25 mouse cellular contexts compared by ENCODE assay signal in the genomic region with DNA sequence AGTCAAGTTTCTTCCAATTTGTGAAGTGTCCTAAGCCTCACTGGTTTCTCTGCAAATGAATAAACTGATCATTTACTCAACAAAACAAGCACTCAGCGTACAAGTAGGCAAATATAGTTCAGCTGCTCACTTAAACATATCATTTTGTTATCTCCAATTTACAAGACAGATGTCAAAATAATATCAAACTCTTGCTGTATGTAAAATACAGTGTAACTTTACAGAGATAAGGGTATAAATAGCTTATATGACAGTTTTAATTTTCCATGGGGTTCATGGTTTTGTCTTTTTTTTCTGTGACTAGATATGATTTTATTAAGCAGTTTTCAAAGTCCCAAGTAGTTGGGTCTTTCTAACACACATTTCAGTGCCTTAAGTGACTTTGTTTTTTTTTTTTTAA. TPM values are rescaled to one million over a fixed set of nuclear protein-coding genes. Genes with fewer than 3 reads are reported as not detected.
DNase-seq lines count a peak whose midpoint lies in the region; ATAC-seq and TF ChIP-seq lines count a peak whose summit lies in the region.
"Had no signal": no experiment of that assay in that cellular context is flagged by ENCODE, and none has a peak within 500 bp of the region (broad histone marks: within the 10 kb centered on the region; RNA-seq: fewer than 3 reads in every experiment).

No protein-coding gene starts in this region.

- H3K9me3 ChIP-seq in heart, embryonic 13.5 days, result no peaks in the 10 kb centered on the region
- H3K9me3 ChIP-seq in liver, embryonic 14.5 days (ENCODE audit: control insufficient read depth, low read length), result no peaks in the 10 kb centered on the region
- H3K9me3 ChIP-seq in liver, embryonic 11.5 days (ENCODE audit: control insufficient read depth, low read length), result no peaks in the 10 kb centered on the region
- H3K9me3 ChIP-seq: embryonic facial prominence, embryonic 12.5 days; embryonic facial prominence, embryonic 15.5 days; forebrain, embryonic 12.5 days; forebrain, embryonic 15.5 days; heart, embryonic 15.5 days; hindbrain, embryonic 10.5 days; hindbrain, embryonic 13.5 days; intestine, embryonic 15.5 days had no signal

- no peak for ATAC-seq in heart, embryonic 13.5 days (ENCODE audit: extremely low read depth, insufficient number of reproducible peaks, low FRiP score, low TSS enrichment)
- ATAC-seq in liver, embryonic 14.5 days (ENCODE audit: insufficient read depth), result no peak
- no peak for ATAC-seq in liver, embryonic 11.5 days (replicated peaks; ENCODE audit: low FRiP score)
- peak; percentile 33; the same call in 1 of the 2 replicates for ATAC-seq in megakaryocyte progenitor cell, adult 5-6 weeks (replicated peaks; ENCODE audit: poor library complexity)
- ATAC-seq: forebrain, embryonic 15.5 days; hindbrain, embryonic 16.5 days; intestine, embryonic 15.5 days; Patski had no signal

- no peaks in the 10 kb centered on the region for H3K27me3 ChIP-seq in heart, embryonic 13.5 days (replicated peaks)
- H3K27me3 ChIP-seq in liver, embryonic 14.5 days (ENCODE audit: control insufficient read depth, insufficient read depth, low read length), result no peaks in the 10 kb centered on the region
- H3K27me3 ChIP-seq in liver, embryonic 11.5 days (replicated peaks; ENCODE audit: control insufficient read depth, insufficient read depth, low read length), result no peaks in the 10 kb centered on the region
- H3K27me3 ChIP-seq: embryonic facial prominence, embryonic 12.5 days; embryonic facial prominence, embryonic 15.5 days; forebrain, embryonic 12.5 days; forebrain, embryonic 15.5 days; heart, embryonic 15.5 days; hindbrain, embryonic 13.5 days; intestine, embryonic 15.5 days; Patski had no signal

- 70% methylated on average over 1 of the region's 1 CpGs for WGBS in heart, embryonic 13.5 days
- WGBS in liver, embryonic 14.5 days (ENCODE audit: insufficient replicate concordance), result 43% methylated on average over 1 of the region's 1 CpGs
- WGBS in liver, embryonic 11.5 days, result 71% methylated on average over 1 of the region's 1 CpGs

- no peak for TF ChIP-seq CTCF in liver, embryonic 14.5 days (IDR thresholded peaks at IDR 0.05; ENCODE audit: low read depth)

- H3K9ac ChIP-seq in heart, embryonic 13.5 days, result no peak overlapping the region
- no peak overlapping the region for H3K9ac ChIP-seq in liver, embryonic 14.5 days (replicated peaks)
- H3K9ac ChIP-seq in liver, embryonic 11.5 days (ENCODE audit: low read depth, low read length), result no peak overlapping the region
- H3K9ac ChIP-seq: embryonic facial prominence, embryonic 12.5 days; embryonic facial prominence, embryonic 15.5 days; forebrain, embryonic 12.5 days; forebrain, embryonic 15.5 days; heart, embryonic 15.5 days; hindbrain, embryonic 13.5 days; intestine, embryonic 15.5 days had no signal

- H3K36me3 ChIP-seq in heart, embryonic 13.5 days, result peaks cover 38% of the 10 kb centered on the region
- no peaks in the 10 kb centered on the region for H3K36me3 ChIP-seq in liver, embryonic 14.5 days (replicated peaks; ENCODE audit: control insufficient read depth, insufficient read depth, low read depth)
- no peaks in the 10 kb centered on the region for H3K36me3 ChIP-seq in liver, embryonic 11.5 days (ENCODE audit: control insufficient read depth, insufficient read depth, low read length)
- H3K36me3 ChIP-seq: intestine, embryonic 15.5 days had no signal

- peaks cover 40% of the 10 kb centered on the region for H3K4me1 ChIP-seq in heart, embryonic 13.5 days
- peaks cover 0 to 5% of the 10 kb centered on the region in 2 experiments; a peak in 1 of 4 replicates for H3K4me1 ChIP-seq in liver, embryonic 14.5 days (replicated peaks; ENCODE audit: control insufficient read depth in 2 of 2, insufficient read depth in 2 of 2, low read length in 1 of 2)
- no peaks in the 10 kb centered on the region for H3K4me1 ChIP-seq in liver, embryonic 11.5 days (replicated peaks; ENCODE audit: control insufficient read depth, insufficient read depth, low read length)
- H3K4me1 ChIP-seq: embryonic facial prominence, embryonic 12.5 days; embryonic facial prominence, embryonic 15.5 days; forebrain, embryonic 12.5 days; forebrain, embryonic 15.5 days; hindbrain, embryonic 10.5 days; hindbrain, embryonic 13.5 days; intestine, embryonic 15.5 days had no signal

- no peak overlapping the region for H3K4me2 ChIP-seq in heart, embryonic 13.5 days
- no peak overlapping the region for H3K4me2 ChIP-seq in liver, embryonic 14.5 days (ENCODE audit: low read depth)
- H3K4me2 ChIP-seq in liver, embryonic 11.5 days, result no peak overlapping the region
- H3K4me2 ChIP-seq: embryonic facial prominence, embryonic 12.5 days; embryonic facial prominence, embryonic 15.5 days; forebrain, embryonic 12.5 days; forebrain, embryonic 15.5 days; heart, embryonic 11.5 days; heart, embryonic 15.5 days; hindbrain, embryonic 13.5 days; intestine, embryonic 15.5 days had no signal

- DNase-seq in heart, postnatal 25 days (ENCODE audit: low spot score), result no peak
- no peak for DNase-seq in liver, embryonic 14.5 days (ENCODE audit: low read depth in 3 of 3, low spot score in 3 of 3)
- no peak for DNase-seq in liver, embryonic 11.5 days (ENCODE audit: low spot score)
- DNase-seq in frontal cortex, postnatal 10 days (ENCODE audit: low spot score in 2 of 2), result no peak
- DNase-seq: adrenal gland, postnatal 10 days; adrenal gland, postnatal 36 days; cerebellum, adult 2 months; cerebellum, adult 9-11 months; cerebellum, postnatal 25 days; gastrocnemius, postnatal 10 days; gastrocnemius, postnatal 36 days; heart, postnatal 14 days had no signal

- intact Hi-C loops in heart, postnatal 25 days (cut with DNase I), result loop anchor here (2.0 to 5.0 kb wide), 2 partner anchors 122 to 304 kb away; no protein-coding TSS in a partner anchor

- no peak overlapping the region for H3K4me3 ChIP-seq in heart, embryonic 13.5 days
- H3K4me3 ChIP-seq in liver, embryonic 14.5 days (ENCODE audit: insufficient read depth in 1 of 2, low read depth in 2 of 2, low read length in 2 of 2), result no peak overlapping the region
- no peak overlapping the region for H3K4me3 ChIP-seq in liver, embryonic 11.5 days (ENCODE audit: low read depth, low read length)
- H3K4me3 ChIP-seq: embryonic facial prominence, embryonic 12.5 days; embryonic facial prominence, embryonic 15.5 days; forebrain, embryonic 12.5 days; forebrain, embryonic 15.5 days; heart, embryonic 15.5 days; hindbrain, embryonic 10.5 days; hindbrain, embryonic 13.5 days; intestine, embryonic 15.5 days had no signal

- TF ChIP-seq EP300 in liver, embryonic 14.5 days (IDR thresholded peaks at IDR 0.05; ENCODE audit: low read depth), result peak; percentile 63

- peak overlapping the region; percentile 39; the same call in 1 of the 2 replicates for H3K27ac ChIP-seq in heart, embryonic 13.5 days (replicated peaks)
- no peak overlapping the region for H3K27ac ChIP-seq in liver, embryonic 14.5 days
- no peak overlapping the region for H3K27ac ChIP-seq in liver, embryonic 11.5 days (ENCODE audit: low read depth, low read length)
- H3K27ac ChIP-seq: embryonic facial prominence, embryonic 12.5 days; embryonic facial prominence, embryonic 15.5 days; forebrain, embryonic 12.5 days; forebrain, embryonic 15.5 days; hindbrain, embryonic 10.5 days; hindbrain, embryonic 13.5 days; intestine, embryonic 15.5 days had no signal

RNA-seq across cellular contexts. Expression of a gene that starts 22.9 kb away (rescaled TPM):
- polyA plus RNA-seq in heart, embryonic 13.5 days (2015; fragmentation: Nextera tagmentation; extraction: Ambion mirVana), result 12.2 and 12.7 TPM in 2 replicates
- 10 to 100 TPM; 16.9 to 21.7 TPM for total RNA-seq in heart, postnatal 25 days (2021)
- 2.0 and 2.4 TPM in 2 replicates for polyA plus RNA-seq in liver, embryonic 14.5 days (2012; rRNA removed)
- polyA plus RNA-seq in liver, embryonic 14.5 days (2014; fragmentation: Nextera tagmentation; extraction: Ambion mirVana), result 2.5 and 2.6 TPM in 2 replicates
- polyA plus RNA-seq in liver, embryonic 11.5 days (2014; fragmentation: Nextera tagmentation; extraction: Ambion mirVana), result 6.1 and 6.5 TPM in 2 replicates
- total RNA-seq in megakaryocyte progenitor cell, adult 5-6 weeks (2015), result 2.2 and 3.2 TPM in 2 replicates
- total RNA-seq in megakaryocyte progenitor cell, adult 5-6 weeks (2017), result 3.7 and 4.0 TPM in 2 replicates
